Mouse (Mus musculus): ENCODE results near the gene Sla2. TPM values are rescaled to one million over a fixed set of nuclear protein-coding genes. Genes with fewer than 3 reads are reported as not detected.
"Not testable (repeated sequence)": the region's sequence is repeated elsewhere in the genome, so short reads cannot be mapped to it uniquely, and the experiment has no call there.

Sla2 gene
- polyA plus RNA-seq, 1 experiment from 2014 or later, result 0.37 TPM

- H3K9me3 ChIP-seq, result no peaks in the 10 kb centered on the region
- H3K4me3 ChIP-seq, result no peak overlapping the region
- 88% methylated on average over 2 of the region's 2 CpGs for WGBS
- no peaks in the 10 kb centered on the region for H3K4me1 ChIP-seq
- H3K9ac ChIP-seq (replicated peaks), result no peak overlapping the region
- no peaks in the 10 kb centered on the region for H3K27me3 ChIP-seq
- no peak overlapping the region for H3K4me2 ChIP-seq (replicated peaks)
- H3K27ac ChIP-seq (replicated peaks), result no peak overlapping the region
- no peaks in the 10 kb centered on the region for H3K36me3 ChIP-seq
- no peak for ATAC-seq (ENCODE audit: low FRiP score, low read depth)
Observed at GRCm38 (mm10) chr2:156919796-156920195, 32.8 kb upstream of the Sla2 start.

GRCm38 (mm10) chr2:156919191-156919590 is 32.2 kb upstream of the Sla2 start:
- not testable (repeated sequence) for H3K27me3 ChIP-seq
- 96% methylated on average over 11 of the region's 11 CpGs for WGBS

GRCm38 (mm10) chr2:156918562-156918961 is 31.6 kb upstream of the Sla2 start:
- no peak overlapping the region for H3K9ac ChIP-seq (replicated peaks)
- WGBS, result 81% methylated on average over 4 of the region's 4 CpGs
- no peak for ATAC-seq (ENCODE audit: low FRiP score, low read depth)
- no peak overlapping the region for H3K4me2 ChIP-seq (replicated peaks)
- no peaks in the 10 kb centered on the region for H3K4me1 ChIP-seq
- no peaks in the 10 kb centered on the region for H3K9me3 ChIP-seq
- no peak overlapping the region for H3K27ac ChIP-seq (replicated peaks)
- H3K4me3 ChIP-seq, result no peak overlapping the region
- H3K27me3 ChIP-seq, result no peaks in the 10 kb centered on the region
- no peaks in the 10 kb centered on the region for H3K36me3 ChIP-seq

More at GRCm38 (mm10) chr2:156919191-156919590, 32.2 kb upstream of the Sla2 start:
- not testable (repeated sequence) for H3K27ac ChIP-seq (replicated peaks); ATAC-seq (ENCODE audit: low FRiP score, low read depth); H3K4me1 ChIP-seq; H3K9ac ChIP-seq (replicated peaks); H3K4me3 ChIP-seq; H3K9me3 ChIP-seq; H3K36me3 ChIP-seq; H3K4me2 ChIP-seq (replicated peaks)

- no peak for ATAC-seq (ENCODE audit: low FRiP score, low read depth)
- Histone ChIP-seq H3K4me2 (replicated peaks) (no peak overlapping the region), H3K4me3 (no peak overlapping the region), H3K27me3 (no peaks in the 10 kb centered on the region), H3K9ac (replicated peaks) (no peak overlapping the region), H3K27ac (replicated peaks) (no peak overlapping the region), H3K4me1 (no peaks in the 10 kb centered on the region), H3K9me3 (no peaks in the 10 kb centered on the region), H3K36me3 (no peaks in the 10 kb centered on the region)
- WGBS, result 79% methylated on average over 3 of the region's 3 CpGs
Observed at GRCm38 (mm10) chr2:156916419-156917125, 29.6 kb upstream of the Sla2 start.

- no peaks in the 10 kb centered on the region for H3K36me3 ChIP-seq
- H3K9me3 ChIP-seq, result no peaks in the 10 kb centered on the region
- no peak overlapping the region for H3K27ac ChIP-seq (replicated peaks)
- WGBS, result 81% methylated on average over 3 of the region's 3 CpGs
- H3K4me3 ChIP-seq, result no peak overlapping the region
- H3K27me3 ChIP-seq, result no peaks in the 10 kb centered on the region
- no peaks in the 10 kb centered on the region for H3K4me1 ChIP-seq
- H3K9ac ChIP-seq (replicated peaks), result no peak overlapping the region
- ATAC-seq (ENCODE audit: low FRiP score, low read depth), result no peak
- H3K4me2 ChIP-seq (replicated peaks), result no peak overlapping the region
Observed at GRCm38 (mm10) chr2:156915559-156915958, 28.6 kb upstream of the Sla2 start.

GRCm38 (mm10) chr2:156913191-156913590 is 26.2 kb upstream of the Sla2 start:
- no peaks in the 10 kb centered on the region for H3K9me3 ChIP-seq
- no peak for ATAC-seq (ENCODE audit: low FRiP score, low read depth)
- no peaks in the 10 kb centered on the region for H3K27me3 ChIP-seq
- H3K4me1 ChIP-seq, result no peaks in the 10 kb centered on the region
- no peak overlapping the region for H3K4me3 ChIP-seq
- H3K4me2 ChIP-seq (replicated peaks), result no peak overlapping the region
- no peak overlapping the region for H3K9ac ChIP-seq (replicated peaks)
- no peaks in the 10 kb centered on the region for H3K36me3 ChIP-seq
- no peak overlapping the region for H3K27ac ChIP-seq (replicated peaks)
- WGBS, result 84% methylated on average over 5 of the region's 5 CpGs

GRCm38 (mm10) chr2:156905931-156906330 is 18.9 kb upstream of the Sla2 start:
- WGBS, result 36% methylated on average over 4 of the region's 4 CpGs
- H3K27ac ChIP-seq (replicated peaks), result not testable (repeated sequence)

GRCm38 (mm10) chr2:156904976-156905717 is 18.2 kb upstream of the Sla2 start:
- Histone ChIP-seq H3K9ac (replicated peaks) (no peak overlapping the region), H3K9me3 (no peaks in the 10 kb centered on the region), H3K27me3 (no peaks in the 10 kb centered on the region), H3K4me2 (replicated peaks) (no peak overlapping the region), H3K36me3 (no peaks in the 10 kb centered on the region), H3K4me1 (no peaks in the 10 kb centered on the region), H3K4me3 (no peak overlapping the region), H3K27ac (replicated peaks) (no peak overlapping the region)
- ATAC-seq (ENCODE audit: low FRiP score, low read depth), result no peak
- WGBS, result 28% methylated on average over 6 of the region's 6 CpGs

More at GRCm38 (mm10) chr2:156905931-156906330, 18.9 kb upstream of the Sla2 start:
- H3K4me3 ChIP-seq; H3K4me2 ChIP-seq (replicated peaks); H3K9ac ChIP-seq (replicated peaks); H3K4me1 ChIP-seq; H3K9me3 ChIP-seq; H3K36me3 ChIP-seq; H3K27me3 ChIP-seq; ATAC-seq (ENCODE audit: low FRiP score, low read depth): not testable (repeated sequence)

- ATAC-seq (ENCODE audit: low FRiP score, low read depth), result no peak
- no peak overlapping the region for H3K9ac ChIP-seq (replicated peaks)
- WGBS, result 44% methylated on average over 2 of the region's 2 CpGs
- no peak overlapping the region for H3K4me3 ChIP-seq
- H3K4me2 ChIP-seq (replicated peaks), result no peak overlapping the region
- H3K9me3 ChIP-seq, result no peaks in the 10 kb centered on the region
- no peaks in the 10 kb centered on the region for H3K36me3 ChIP-seq
- no peaks in the 10 kb centered on the region for H3K27me3 ChIP-seq
- no peaks in the 10 kb centered on the region for H3K4me1 ChIP-seq
- no peak overlapping the region for H3K27ac ChIP-seq (replicated peaks)
Observed at GRCm38 (mm10) chr2:156903367-156903766, 16.4 kb upstream of the Sla2 start.

GRCm38 (mm10) chr2:156902411-156902810 is 15.4 kb upstream of the Sla2 start:
- ATAC-seq (ENCODE audit: low FRiP score, low read depth); H3K27me3 ChIP-seq: not testable (repeated sequence)

GRCm38 (mm10) chr2:156901883-156902282 is 14.9 kb upstream of the Sla2 start:
- no peak overlapping the region for H3K27ac ChIP-seq (replicated peaks)
- no peak for ATAC-seq (ENCODE audit: low FRiP score, low read depth)
- H3K9me3 ChIP-seq, result no peaks in the 10 kb centered on the region
- H3K4me2 ChIP-seq (replicated peaks), result no peak overlapping the region
- no peaks in the 10 kb centered on the region for H3K4me1 ChIP-seq
- no peak overlapping the region for H3K4me3 ChIP-seq
- H3K27me3 ChIP-seq, result no peaks in the 10 kb centered on the region
- no peak overlapping the region for H3K9ac ChIP-seq (replicated peaks)
- H3K36me3 ChIP-seq, result no peaks in the 10 kb centered on the region
- 81% methylated on average over 6 of the region's 6 CpGs for WGBS

More at GRCm38 (mm10) chr2:156902411-156902810, 15.4 kb upstream of the Sla2 start:
- H3K36me3 ChIP-seq; H3K4me3 ChIP-seq; H3K27ac ChIP-seq (replicated peaks); H3K9ac ChIP-seq (replicated peaks); H3K9me3 ChIP-seq; H3K4me2 ChIP-seq (replicated peaks); H3K4me1 ChIP-seq: not testable (repeated sequence)
- WGBS, result 79% methylated on average over 4 of the region's 4 CpGs

- Histone ChIP-seq H3K27ac (replicated peaks) (no peak overlapping the region), H3K4me1 (no peaks in the 10 kb centered on the region), H3K36me3 (no peaks in the 10 kb centered on the region), H3K9me3 (no peaks in the 10 kb centered on the region), H3K4me2 (replicated peaks) (no peak overlapping the region), H3K27me3 (no peaks in the 10 kb centered on the region), H3K9ac (replicated peaks) (no peak overlapping the region), H3K4me3 (no peak overlapping the region)
- ATAC-seq (ENCODE audit: low FRiP score, low read depth), result no peak
- 70% methylated on average over 2 of the region's 2 CpGs for WGBS
Observed at GRCm38 (mm10) chr2:156901344-156901743, 14.4 kb upstream of the Sla2 start.
